Mouse (Mus musculus) kidney, postnatal 10 days (tissue): ENCODE results near the gene Rpl23a.

Experiments
- DNase-seq: peaks from one replicate; pipeline ENCODE4 v3.0.0; 2021; ENCODE audit warnings: mixed read lengths

Rpl23a gene

DNA sequence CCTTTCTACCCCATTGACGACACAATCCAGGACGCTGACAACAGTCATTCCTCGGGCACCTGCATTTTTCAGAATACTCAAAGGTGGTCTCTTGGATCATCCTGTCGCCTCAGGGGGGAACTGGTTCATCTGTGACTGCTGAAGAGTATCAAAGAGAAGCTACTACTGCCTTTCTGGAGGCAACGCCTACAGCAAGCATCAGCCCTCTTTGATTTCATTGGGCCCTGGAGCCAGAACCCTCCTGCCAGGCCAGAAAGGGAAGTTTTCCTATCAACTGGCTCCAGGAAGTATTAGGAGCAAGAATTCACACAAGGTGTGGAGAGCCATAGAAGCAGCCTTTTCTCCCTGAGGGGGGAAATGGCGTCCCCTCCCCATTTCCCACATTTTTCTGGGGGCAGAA lies 16.7 kb downstream of the Rpl23a start:
- no peak for DNase-seq

DNA sequence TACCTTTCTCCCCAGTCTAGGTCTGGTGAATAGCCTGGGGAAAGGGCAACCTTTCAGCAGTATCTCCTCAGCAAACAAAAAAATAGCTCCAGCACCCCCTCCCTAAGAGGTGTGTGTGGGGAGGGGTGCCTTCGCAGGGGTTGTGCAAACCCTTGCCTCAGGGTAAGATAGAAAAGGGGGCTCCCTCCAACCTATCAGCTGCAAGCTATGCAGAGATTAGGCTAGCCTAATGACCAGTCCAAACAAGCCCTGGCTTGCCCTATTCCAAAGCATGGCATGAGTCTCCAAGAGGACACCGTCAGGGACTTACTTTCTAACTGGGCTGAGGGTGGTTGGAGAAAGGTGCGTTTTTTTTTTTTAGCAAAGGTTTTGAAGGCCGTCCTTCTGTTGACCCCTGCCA lies 17.2 kb downstream of the Rpl23a start:
- no peak for DNase-seq

GRCm38 (mm10) chr11:78165761-78166109 lies 17.6 kb downstream of the Rpl23a start:
- DNase-seq = peak; percentile 86

DNA sequence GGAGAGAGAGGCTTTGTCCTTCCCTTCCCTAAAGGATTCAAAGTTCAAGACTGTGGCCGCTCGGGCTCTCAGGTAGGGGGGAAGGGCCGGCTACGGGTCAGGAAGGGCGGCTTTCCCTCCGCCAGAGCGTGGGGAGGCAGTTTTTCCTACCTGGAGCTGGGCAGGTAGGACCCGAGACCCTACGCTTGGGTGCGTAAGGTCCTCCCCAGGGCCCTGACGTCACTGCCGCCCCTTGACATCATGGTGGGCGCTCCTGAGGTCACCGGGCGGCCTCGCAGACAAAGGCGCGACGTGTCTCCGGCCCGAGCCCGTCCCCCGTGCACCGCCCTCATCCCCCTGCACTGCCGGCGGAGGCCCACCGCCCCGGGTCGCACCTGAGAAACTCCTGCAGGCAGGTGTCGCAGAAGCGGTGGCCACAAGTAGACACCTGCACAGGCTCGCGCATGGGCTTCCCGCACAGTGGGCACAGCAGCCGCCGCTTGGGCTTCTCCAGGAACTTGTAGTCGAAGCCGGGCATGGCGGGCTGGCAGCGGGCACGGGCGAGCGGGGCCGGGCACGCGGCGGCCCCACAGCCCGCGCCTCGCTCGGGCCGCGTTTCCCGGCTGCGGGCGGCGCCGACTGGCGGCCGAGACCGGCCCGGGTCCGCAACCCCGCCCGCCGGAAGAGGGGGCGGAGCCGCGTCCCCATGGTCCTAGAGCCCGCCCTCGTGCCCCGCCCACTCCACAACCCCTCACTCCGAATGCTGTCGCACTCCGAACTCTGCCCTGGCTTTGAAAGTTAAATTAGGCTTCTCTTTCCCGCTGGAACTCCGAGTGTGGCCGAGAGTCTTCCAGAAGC lies 18.2 kb downstream of the Rpl23a start, which contains the start of gene Traf4:
Gene Traf4 (minus strand): TSS at position 666 of the 837 bp plus-strand sequence.
- peak; percentile 96 for DNase-seq

GRCm38 (mm10) chr11:78164604-78164923 lies 18.8 kb downstream of the Rpl23a start:
- DNase-seq = no peak

DNA sequence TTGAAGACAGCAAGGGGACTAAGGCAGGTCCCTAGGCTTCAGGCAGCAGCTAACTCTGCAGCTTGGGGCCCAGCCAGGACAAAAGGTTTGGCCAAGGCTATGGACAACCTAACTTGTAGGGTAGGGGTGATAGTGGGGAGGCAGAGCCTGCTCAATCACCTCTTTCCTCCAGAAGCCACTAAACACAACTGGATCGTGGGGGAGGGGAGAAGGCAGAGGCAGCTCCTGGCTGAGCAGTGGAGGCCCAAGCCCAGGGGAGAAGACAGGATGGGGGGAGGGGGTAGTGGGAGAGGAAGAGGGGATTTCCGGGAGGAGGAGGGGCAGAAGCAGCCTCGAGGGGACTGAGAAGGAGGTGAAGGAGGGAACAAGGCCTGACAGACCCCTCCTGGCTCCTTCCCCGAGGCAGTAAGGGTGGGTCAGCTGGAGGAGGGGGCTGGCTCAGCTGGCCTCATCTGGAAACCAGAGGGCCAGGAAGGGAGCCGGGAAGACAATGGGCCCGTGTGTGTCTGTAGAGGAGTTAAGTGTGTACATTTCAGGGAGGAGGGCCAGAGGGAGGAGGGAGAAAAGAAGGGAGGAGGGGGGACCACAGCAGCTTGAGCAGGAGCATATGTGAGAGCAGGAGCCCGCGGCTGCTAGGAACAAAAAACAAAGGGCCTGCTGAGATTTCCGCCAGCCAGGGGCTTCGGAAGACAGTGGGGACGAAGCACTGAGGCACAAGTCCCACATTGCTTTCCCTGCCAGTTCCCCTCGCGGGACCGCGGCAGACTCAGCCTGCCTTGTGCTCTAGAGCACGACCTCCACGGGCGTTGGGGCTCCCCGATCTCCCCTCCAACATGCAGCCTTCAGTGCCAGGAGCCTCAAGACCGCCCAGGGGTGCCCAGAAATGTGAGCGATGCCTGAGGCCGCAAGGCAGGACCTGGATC lies 19.4 kb downstream of the Rpl23a start:
- peak; percentile 87 for DNase-seq

- no peak for DNase-seq
Measured at GRCm38 (mm10) chr11:78163045-78163444, 20.3 kb downstream of the Rpl23a start.

- DNase-seq = peak; percentile 59
Measured at GRCm38 (mm10) chr11:78162504-78162903, 20.9 kb downstream of the Rpl23a start.

DNA sequence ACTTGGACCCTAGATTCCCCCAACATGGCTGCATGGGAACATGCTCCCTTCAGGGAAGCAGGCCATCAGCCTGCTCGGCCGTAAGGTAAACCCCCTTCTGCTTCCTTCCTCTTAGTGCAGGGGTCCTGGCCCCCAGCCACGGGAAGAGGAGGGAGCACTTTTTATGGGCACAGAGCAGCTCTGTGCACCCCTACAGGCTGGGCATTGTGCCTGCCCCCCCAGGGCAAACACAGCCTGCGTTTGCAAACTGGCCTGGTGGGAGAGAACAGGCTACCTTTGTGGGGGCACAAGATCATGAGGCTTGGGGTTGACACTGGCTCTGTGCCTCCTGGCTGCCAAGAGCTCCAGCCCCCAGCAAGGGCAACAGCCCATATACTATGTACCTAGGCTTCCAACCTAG lies 21.4 kb downstream of the Rpl23a start:
- DNase-seq = peak; percentile 33

- DNase-seq = no peak
Measured at GRCm38 (mm10) chr11:78161169-78161568, 22.2 kb downstream of the Rpl23a start.

- no peak for DNase-seq
Measured at GRCm38 (mm10) chr11:78160675-78161074, 22.7 kb downstream of the Rpl23a start.

DNA sequence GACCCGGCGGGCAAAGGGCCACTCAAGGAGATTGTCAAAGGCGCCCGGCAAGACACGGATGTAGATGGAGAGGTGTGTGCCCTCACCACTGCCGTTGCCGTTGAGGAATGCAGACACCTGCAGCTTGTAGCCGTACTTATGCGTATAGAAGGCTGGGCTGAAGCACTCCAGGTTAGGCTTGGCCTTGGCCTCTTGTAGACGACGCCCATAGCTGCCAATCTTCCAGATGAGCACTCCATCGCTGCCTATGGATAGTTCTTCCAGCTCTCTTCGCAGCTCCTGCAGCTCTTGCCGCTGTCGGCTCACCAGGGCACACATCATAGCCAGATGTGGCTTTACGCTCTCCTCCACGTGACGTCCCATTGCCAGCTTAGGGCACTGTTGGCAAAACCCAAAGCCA lies 23.2 kb downstream of the Rpl23a start:
- peak; percentile 25 for DNase-seq

DNA sequence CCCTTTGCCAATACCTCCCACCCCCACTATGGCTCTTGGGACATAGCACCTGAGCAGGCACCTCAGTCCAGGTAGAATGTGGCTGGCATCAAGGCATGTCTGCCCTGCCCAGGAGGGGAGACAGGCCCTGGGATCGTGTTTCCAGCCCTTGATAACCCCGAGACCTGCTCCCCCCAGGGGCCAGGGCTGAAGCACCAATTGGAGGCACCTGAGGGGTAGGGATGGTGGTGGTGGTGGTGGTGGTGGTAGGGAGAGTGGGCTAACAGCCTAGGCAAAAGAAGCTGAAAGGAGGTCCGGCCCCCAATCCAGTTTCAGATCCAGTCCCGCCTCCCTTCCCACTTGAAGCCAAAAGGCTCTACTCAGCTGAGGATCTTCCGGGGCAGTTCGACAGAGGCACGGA lies 23.8 kb downstream of the Rpl23a start:
- DNase-seq = peak; percentile 41

GRCm38 (mm10) chr11:78159096-78159495 lies 24.3 kb downstream of the Rpl23a start:
- peak; percentile 87 for DNase-seq

GRCm38 (mm10) chr11:78156156-78156699 lies 27.2 kb downstream of the Rpl23a start:
- no peak for DNase-seq

GRCm38 (mm10) chr11:78155674-78156073 lies 27.7 kb downstream of the Rpl23a start:
- DNase-seq = no peak

- peak; percentile 24 for DNase-seq
Measured at GRCm38 (mm10) chr11:78153778-78154177, 29.6 kb downstream of the Rpl23a start.

- DNase-seq = peak; percentile 78
Measured at GRCm38 (mm10) chr11:78152299-78153231, 30.8 kb downstream of the Rpl23a start.

DNA sequence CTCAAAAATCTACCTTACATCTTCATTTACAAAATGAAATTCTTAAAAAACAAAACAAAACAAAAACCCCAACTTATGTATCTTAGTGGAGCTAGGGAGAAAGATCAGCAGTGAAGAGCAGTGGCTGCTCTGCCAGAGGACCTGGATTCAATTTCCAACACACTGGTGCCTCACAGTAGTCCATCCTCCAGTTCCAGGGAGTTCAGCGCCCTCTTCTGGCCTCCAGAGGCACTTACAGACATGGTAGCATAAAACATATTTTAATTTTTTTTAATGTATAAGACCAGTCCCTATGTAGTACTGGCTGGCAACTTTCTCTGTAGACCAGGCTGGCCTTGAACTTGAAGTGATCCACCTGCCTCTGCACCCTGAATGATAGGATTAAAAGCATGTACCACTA lies 32.2 kb downstream of the Rpl23a start:
- DNase-seq = peak; percentile 56

DNA sequence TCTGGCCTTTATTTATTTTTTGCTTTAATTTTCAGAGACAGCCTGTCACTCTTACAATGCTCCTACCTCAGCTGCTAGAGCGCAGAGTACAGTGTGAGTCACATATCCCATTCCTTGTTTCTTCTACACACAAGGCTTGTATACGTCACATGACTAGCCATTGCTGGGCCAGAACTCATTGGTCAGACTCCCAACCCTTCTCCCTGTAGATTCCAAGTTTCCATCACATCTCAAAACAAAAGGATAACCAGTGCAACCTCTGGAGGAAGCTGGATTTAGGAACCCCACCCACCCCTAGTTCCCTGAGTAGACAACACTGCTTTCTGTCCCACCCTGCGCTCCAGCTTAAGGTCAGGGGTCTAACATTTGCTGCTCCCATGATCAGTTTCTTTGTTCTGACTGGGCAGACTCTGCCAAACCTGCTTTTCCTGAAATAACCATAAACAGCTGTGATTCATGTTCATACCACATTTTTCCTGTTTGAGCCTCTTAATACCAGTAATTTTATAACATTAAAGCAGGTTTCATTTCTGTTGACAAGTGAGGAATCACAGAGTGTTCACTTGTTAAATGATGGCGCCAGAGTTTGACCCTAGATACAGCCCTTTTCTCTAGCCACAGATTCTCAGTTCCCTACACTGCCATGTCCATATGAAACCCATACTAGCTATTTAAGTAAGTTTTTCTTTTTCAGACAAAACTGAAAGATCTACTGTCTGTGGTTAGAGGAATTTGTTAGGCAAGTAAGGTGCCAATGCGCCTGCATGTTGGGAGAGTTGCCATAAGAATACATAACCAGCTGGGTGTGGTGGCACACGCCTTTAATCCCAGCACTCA lies 36.5 kb downstream of the Rpl23a start:
- DNase-seq = no peak

GRCm38 (mm10) chr11:78146168-78146567 lies 37.2 kb downstream of the Rpl23a start:
- DNase-seq = no peak
